Mouse (Mus musculus) limb, embryonic 15.5 days (tissue): Measurements from ENCODE around the gene Pacs2. TPM values are rescaled to one million over a fixed set of nuclear protein-coding genes. Genes with fewer than 3 reads are reported as not detected.

Experiments used
- ATAC-seq: fragments of 200-750 bp; cut with Nextera tagmentation; 2 replicates; pipeline ENCODE4 v1.8.0; 2017; ENCODE audit warnings: low read depth, moderate TSS enrichment; ENCODE audit not compliant: insufficient number of reproducible peaks, low FRiP score, low TSS enrichment
- H3K27ac ChIP-seq: fragments of 300-500 bp; sonication (generic); 2 replicates; pipeline ENCODE4 v1.5.1; 2015; ENCODE audit warnings: moderate library complexity, mild to moderate bottlenecking, inconsistent platforms
- H3K27me3 ChIP-seq: fragments of 300-500 bp; sonication (generic); 2 replicates; pipeline ENCODE4 v1.6.1; 2015; ENCODE audit warnings: inconsistent platforms
- H3K36me3 ChIP-seq: fragments of 300-500 bp; sonication (generic); 2 replicates; pipeline ENCODE4 v1.6.1; 2015; ENCODE audit warnings: inconsistent platforms
- H3K4me1 ChIP-seq: fragments of 300-500 bp; sonication (generic); 2 replicates; pipeline ENCODE4 v1.6.1; 2015; ENCODE audit warnings: inconsistent platforms
- H3K4me2 ChIP-seq: fragments of 300-500 bp; sonication (generic); 2 replicates; pipeline ENCODE4 v1.6.1; 2015; ENCODE audit warnings: mild to moderate bottlenecking, inconsistent platforms
- H3K4me3 ChIP-seq: fragments of 300-500 bp; sonication (generic); 2 replicates; pipeline ENCODE4 v1.5.1; 2015; ENCODE audit warnings: mild to moderate bottlenecking, inconsistent platforms
- H3K9ac ChIP-seq: fragments of 300-500 bp; sonication (generic); 2 replicates; pipeline ENCODE4 v1.6.1; 2015; ENCODE audit warnings: inconsistent platforms
- H3K9me3 ChIP-seq: fragments of 300-500 bp; sonication (generic); 2 replicates; pipeline ENCODE4 v1.6.1; 2016; ENCODE audit warnings: inconsistent platforms
- WGBS: fragments of 180-500 bp; shearing (Covaris S2); methylation state at CpG from one replicate; pipeline ENCODE4 v1.1.7; 2015; 5-methylcytosine and 5-hydroxymethylcytosine counted together
- polyA plus RNA-seq: library from polyadenylated mRNA; unstranded; fragments of >200 nt; fragmentation: Nextera tagmentation; extraction: Ambion mirVana; gene quantifications from 2 replicates; pipeline ENCODE4 v1.2.1, GENCODE M21; 2015

Pacs2 gene
- polyA plus RNA-seq, 1 experiment from 2014 or later: 12.9 TPM

GRCm38 (mm10) chr12:113099470-113100237, 85.3 kb downstream of the Pacs2 start:
- Histone ChIP-seq H3K9me3 (no peaks in the 10 kb centered on the region), H3K4me2 (peak overlapping the region; percentile 85), H3K36me3 (0 out of 2 replicates have a peak, but pooled peaks cover 9% of the 10 kb centered on the region), H3K9ac (peak overlapping the region; percentile 96), H3K27ac (no peak overlapping the region; the same call in 1 of the 2 replicates), H3K27me3 (no peaks in the 10 kb centered on the region), H3K4me1 (peaks cover 63% of the 10 kb centered on the region), H3K4me3 (peak overlapping the region; percentile 95)
- ATAC-seq: no peak
- 27% methylated on average over 6 of the region's 6 CpGs for WGBS

DNA sequence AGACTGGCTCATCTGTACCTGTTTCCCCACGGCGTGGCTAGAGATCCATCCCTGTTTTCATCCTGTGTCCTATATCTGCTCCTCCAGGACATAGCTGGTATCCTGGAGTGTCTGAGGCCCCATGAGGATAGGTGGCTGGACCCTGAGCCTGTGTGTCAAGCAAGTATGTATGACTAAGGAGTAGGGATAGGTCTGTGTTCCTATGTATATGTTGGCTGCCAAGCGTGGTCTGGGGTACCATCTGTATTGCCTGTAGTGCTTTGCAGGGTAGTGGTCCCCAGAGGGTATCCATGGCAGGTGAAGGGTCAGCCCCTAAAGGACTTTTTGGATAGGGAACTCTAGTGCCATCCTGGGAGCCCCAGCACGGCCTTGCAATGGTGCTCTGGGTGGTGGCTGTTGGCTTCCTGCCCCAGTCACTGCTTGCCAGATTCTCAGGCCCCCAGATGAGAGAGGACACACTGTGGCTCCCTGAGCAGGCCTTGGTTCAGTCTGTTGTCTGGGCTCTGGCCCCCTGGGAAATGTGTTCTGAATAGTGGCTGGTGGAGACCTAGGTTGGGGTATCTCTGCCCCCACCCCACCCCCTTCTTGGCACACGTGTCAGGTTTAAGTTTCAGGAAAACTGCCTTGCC, 86.3 kb downstream of the Pacs2 start:
- ATAC-seq: no peak
- Histone ChIP-seq H3K4me3 (no peak overlapping the region), H3K4me2 (peak overlapping the region; percentile 85; the same call in 1 of the 2 replicates), H3K9ac (no peak overlapping the region), H3K9me3 (no peaks in the 10 kb centered on the region), H3K36me3 (0 out of 2 replicates have a peak, but pooled peaks cover 14% of the 10 kb centered on the region), H3K4me1 (peaks cover 63% of the 10 kb centered on the region), H3K27me3 (no peaks in the 10 kb centered on the region), H3K27ac (peak overlapping the region; percentile 27)
- WGBS: 67% methylated on average over 5 of the region's 5 CpGs

GRCm38 (mm10) chr12:113101251-113101960, 87.1 kb downstream of the Pacs2 start:
- no peaks in the 10 kb centered on the region for H3K9me3 ChIP-seq
- peak overlapping the region; percentile 27; the same call in 1 of the 2 replicates for H3K27ac ChIP-seq
- 0 out of 2 replicates have a peak, but pooled peaks cover 17% of the 10 kb centered on the region for H3K36me3 ChIP-seq
- no peak overlapping the region for H3K9ac ChIP-seq
- ATAC-seq: no peak
- WGBS: 74% methylated on average over 9 of the region's 9 CpGs
- no peak overlapping the region for H3K4me2 ChIP-seq
- H3K4me3 ChIP-seq: no peak overlapping the region
- peaks cover 63% of the 10 kb centered on the region for H3K4me1 ChIP-seq
- no peaks in the 10 kb centered on the region for H3K27me3 ChIP-seq

DNA sequence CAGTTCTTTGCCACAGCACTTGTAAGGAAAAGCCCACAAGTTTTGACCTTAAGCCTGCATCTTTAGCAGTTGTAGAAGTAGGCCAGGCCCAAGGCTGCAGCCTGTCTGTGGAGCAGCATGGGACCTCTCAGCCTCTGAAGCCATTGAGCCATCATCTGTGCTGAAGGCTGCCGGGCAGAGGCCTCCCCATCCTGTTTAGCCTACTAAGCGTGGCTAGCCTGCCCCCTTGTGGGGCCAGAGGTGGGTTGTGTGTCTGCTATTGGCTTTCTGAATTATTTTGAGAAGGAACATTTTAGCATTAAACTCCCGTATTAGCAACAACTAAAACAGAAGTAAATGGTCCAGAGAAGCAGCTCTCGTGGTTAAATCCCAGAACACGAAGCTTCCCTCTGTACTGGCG, 88.2 kb downstream of the Pacs2 start:
- no peak for ATAC-seq
- no peak overlapping the region for H3K9ac ChIP-seq
- H3K27me3 ChIP-seq: no peaks in the 10 kb centered on the region
- H3K27ac ChIP-seq: no peak overlapping the region
- no peaks in the 10 kb centered on the region for H3K9me3 ChIP-seq
- WGBS: 64% methylated on average over 6 of the region's 6 CpGs
- no peak overlapping the region for H3K4me2 ChIP-seq
- H3K4me1 ChIP-seq: peaks cover 64% of the 10 kb centered on the region
- H3K36me3 ChIP-seq: 0 out of 2 replicates have a peak, but pooled peaks cover 17% of the 10 kb centered on the region
- no peak overlapping the region for H3K4me3 ChIP-seq

- Histone ChIP-seq H3K4me2 (no peak overlapping the region), H3K9me3 (no peaks in the 10 kb centered on the region), H3K4me3 (no peak overlapping the region), H3K27me3 (no peaks in the 10 kb centered on the region), H3K4me1 (peaks cover 64% of the 10 kb centered on the region), H3K27ac (no peak overlapping the region), H3K9ac (no peak overlapping the region), H3K36me3 (0 out of 2 replicates have a peak, but pooled peaks cover 20% of the 10 kb centered on the region)
- WGBS: 80% methylated on average over 8 of the region's 8 CpGs
- ATAC-seq: no peak
These were observed 89.6 kb downstream of the Pacs2 start for GRCm38 (mm10) chr12:113103846-113104451.

GRCm38 (mm10) chr12:113106386-113106785, 92.1 kb downstream of the Pacs2 start:
- Histone ChIP-seq H3K27ac (no peak overlapping the region), H3K4me2 (no peak overlapping the region), H3K27me3 (no peaks in the 10 kb centered on the region), H3K4me1 (peaks cover 55% of the 10 kb centered on the region), H3K9me3 (no peaks in the 10 kb centered on the region), H3K9ac (no peak overlapping the region), H3K4me3 (no peak overlapping the region), H3K36me3 (0 out of 2 replicates have a peak, but pooled peaks cover 16% of the 10 kb centered on the region)
- 61% methylated on average over 6 of the region's 6 CpGs for WGBS
- ATAC-seq: no peak

- no peak overlapping the region for H3K27ac ChIP-seq
- H3K4me3 ChIP-seq: no peak overlapping the region
- H3K27me3 ChIP-seq: no peaks in the 10 kb centered on the region
- no peaks in the 10 kb centered on the region for H3K9me3 ChIP-seq
- 79% methylated on average over 4 of the region's 4 CpGs for WGBS
- no peak for ATAC-seq
- no peak overlapping the region for H3K4me2 ChIP-seq
- H3K4me1 ChIP-seq: peaks cover 47% of the 10 kb centered on the region
- no peak overlapping the region for H3K9ac ChIP-seq
- peaks cover 23% of the 10 kb centered on the region; the same call in 1 of the 2 replicates for H3K36me3 ChIP-seq
These were observed 93.3 kb downstream of the Pacs2 start for GRCm38 (mm10) chr12:113107431-113108124.

DNA sequence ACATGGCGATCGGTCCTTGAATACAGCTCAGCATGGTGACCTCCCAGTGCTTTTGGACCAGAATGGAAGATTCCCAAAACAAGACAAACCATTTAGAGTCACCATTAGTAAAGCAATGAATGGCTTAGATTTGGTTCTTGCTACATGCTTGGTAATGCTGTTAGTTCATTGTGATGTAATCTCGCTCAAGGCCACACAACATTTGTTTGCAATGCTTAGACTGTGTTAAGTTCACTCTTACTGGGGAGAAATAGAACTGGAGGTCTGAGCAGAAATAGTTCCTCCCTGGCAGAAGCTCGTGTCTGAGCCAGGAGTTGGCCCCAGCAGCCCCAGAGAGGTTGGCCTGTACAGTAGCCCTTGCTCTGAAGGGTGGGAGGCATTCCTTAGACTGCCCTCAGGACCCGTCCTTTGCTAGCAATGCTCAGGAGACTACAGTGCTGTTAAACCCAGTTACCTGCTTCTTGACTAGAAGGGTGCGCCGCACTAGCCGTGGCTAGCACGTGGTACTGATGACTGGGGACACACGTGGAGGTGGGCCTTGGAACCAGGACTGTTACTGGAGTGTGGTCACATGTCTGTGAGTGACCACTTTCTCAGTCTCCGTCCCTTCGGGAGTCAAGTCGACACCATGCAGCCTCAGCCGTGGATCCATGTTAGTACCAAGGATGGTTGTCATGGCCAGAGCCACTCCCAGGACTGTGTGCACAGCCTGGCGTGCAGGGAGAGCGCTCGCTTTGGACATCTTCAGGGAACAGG, 94.4 kb downstream of the Pacs2 start:
- no peak for ATAC-seq
- WGBS: 82% methylated on average over 17 of the region's 17 CpGs
- peaks cover 29% of the 10 kb centered on the region; the same call in 1 of the 2 replicates for H3K36me3 ChIP-seq

DNA sequence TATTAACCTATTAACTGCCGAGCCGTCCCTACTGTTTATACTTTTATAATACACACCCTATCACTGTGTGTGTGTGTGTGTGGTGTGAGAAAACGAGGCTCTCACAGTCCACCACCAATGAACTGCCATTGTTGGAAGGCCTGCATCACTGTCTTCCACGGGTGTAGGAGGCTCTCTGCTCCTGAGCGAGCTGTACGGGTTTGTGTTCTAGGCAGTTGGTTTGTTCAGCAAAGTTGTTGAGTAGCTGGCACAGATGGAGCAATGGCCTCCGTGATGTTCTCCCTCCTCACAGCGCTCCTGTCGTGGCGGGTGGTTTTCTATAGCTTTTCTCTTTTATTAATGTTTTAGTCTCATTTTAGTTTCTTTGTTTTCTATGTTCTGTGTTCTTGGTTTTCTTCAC, 95.5 kb downstream of the Pacs2 start:
- 75% methylated on average over 10 of the region's 10 CpGs for WGBS
- peaks cover 31% of the 10 kb centered on the region for H3K4me1 ChIP-seq
- no peak overlapping the region for H3K9ac ChIP-seq
- H3K4me3 ChIP-seq: no peak overlapping the region
- no peaks in the 10 kb centered on the region for H3K9me3 ChIP-seq
- no peak overlapping the region for H3K4me2 ChIP-seq
- H3K36me3 ChIP-seq: peaks cover 40% of the 10 kb centered on the region
- no peak for ATAC-seq
- no peak overlapping the region for H3K27ac ChIP-seq
- H3K27me3 ChIP-seq: no peaks in the 10 kb centered on the region

More for the DNA sequence above, 94.4 kb downstream of the Pacs2 start:
- H3K9me3 ChIP-seq: no peaks in the 10 kb centered on the region
- no peaks in the 10 kb centered on the region for H3K27me3 ChIP-seq
- no peak overlapping the region for H3K9ac ChIP-seq
- peaks cover 37% of the 10 kb centered on the region for H3K4me1 ChIP-seq
- no peak overlapping the region for H3K4me3 ChIP-seq
- no peak overlapping the region; the same call in 1 of the 2 replicates for H3K27ac ChIP-seq
- H3K4me2 ChIP-seq: no peak overlapping the region

DNA sequence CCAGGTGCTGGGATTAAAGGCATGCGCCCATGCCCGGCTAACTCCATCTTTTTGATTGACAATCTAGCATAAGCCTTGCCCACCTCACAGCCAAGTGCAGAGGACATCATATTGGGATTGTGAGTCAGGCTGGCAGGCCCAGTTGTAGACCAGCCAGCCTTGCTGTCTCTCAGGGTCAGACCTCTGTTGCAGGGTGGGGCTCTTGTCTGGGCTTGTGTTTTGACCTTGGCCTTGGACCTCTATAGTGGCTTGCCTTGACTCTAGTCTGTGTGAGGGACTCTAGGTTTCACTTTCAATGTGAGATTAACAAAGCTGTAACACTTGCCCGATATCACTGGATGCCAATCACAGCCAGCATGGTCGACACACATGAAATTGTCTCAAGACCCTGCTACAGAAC, 99.8 kb downstream of the Pacs2 start:
- Histone ChIP-seq H3K4me2 (no peak overlapping the region), H3K9me3 (no peaks in the 10 kb centered on the region), H3K27me3 (no peaks in the 10 kb centered on the region), H3K36me3 (peaks cover 69% of the 10 kb centered on the region), H3K27ac (no peak overlapping the region), H3K4me3 (no peak overlapping the region), H3K4me1 (peaks cover 15% of the 10 kb centered on the region), H3K9ac (no peak overlapping the region)
- ATAC-seq: no peak
- WGBS: 84% methylated on average over 4 of the region's 4 CpGs
